Mouse (Mus musculus) heart, postnatal 0 days (tissue): ENCODE results near the gene Yy1.

Experiments used
- CTCF ChIP-seq: IDR thresholded peaks from 2 replicates; pipeline ENCODE4 v1.5.1; 2016; ENCODE audit warnings: antibody characterized with exemption, control low read depth, low read depth
- EP300 ChIP-seq: IDR thresholded peaks from 2 replicates; pipeline ENCODE4 v1.6.1; 2016; ENCODE audit warnings: antibody characterized with exemption, low read depth

DNA sequence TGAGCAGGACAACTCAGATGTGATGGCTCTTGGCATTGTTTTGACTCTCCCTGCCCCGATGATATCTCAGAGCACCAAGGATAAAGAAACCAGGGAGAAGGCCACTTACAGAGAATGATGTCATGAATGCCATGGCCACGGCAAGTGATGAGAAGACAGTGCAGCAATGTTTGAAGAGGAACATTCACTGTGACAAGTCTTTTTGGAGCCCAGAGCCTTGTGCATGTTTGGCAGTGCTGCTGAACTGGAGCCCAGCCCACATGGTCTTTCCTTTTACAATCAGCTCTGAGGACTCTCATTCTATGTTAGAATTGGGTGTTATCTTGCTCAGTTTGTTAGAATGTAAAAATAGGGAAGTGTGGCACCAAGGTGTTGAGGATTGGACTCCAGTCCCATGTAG is 15.7 kb downstream of the Yy1 start:
- TF ChIP-seq CTCF (no peak), EP300 (no peak)
